Comparison of ENCODE assay signal across 15 mouse cellular contexts in the genomic region with DNA sequence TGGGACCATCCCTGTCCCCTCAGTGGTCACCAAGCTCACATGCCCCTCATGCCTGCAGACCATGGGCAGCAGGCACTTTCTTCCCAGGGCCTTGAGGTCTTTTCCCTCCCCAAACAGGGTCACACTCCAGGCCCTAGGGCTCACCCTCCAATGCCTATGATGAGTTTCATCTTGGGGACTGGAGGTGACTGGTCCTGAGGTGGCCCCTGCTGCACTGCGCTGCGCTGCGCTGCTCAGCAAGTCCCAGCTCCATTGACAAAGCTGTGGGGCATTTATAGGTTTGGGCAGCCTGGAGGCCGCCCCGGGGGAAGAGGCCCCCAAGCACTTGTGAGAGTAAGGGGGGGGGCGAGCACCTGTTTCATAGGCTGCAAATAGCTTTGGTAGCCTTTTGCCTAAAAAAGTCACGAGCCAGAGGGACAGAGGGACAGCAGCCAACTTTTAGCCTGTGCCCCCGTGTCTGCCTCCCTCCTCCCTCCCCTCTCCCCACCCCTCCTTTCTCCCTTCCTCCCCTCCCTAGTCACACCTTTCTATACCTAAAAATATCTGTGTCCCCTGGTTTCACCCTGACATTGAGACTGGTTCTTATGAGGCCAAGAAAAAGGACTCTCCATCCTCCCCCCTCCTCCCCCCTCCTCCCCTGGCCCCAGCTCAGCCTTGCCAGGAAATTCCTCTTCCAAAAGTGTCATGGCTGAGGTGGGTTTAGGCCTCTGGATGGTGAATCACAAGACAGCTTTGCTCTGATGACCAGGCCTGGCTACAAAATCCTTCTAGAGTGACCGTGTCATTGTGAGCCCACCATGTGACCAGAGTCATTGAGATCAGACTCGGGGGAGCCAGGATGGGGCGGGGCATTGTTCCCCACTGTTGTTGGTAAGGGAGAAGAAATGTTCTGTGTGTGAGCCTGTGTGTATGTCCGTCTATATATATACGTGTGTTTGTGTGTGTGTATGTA. TPM values are rescaled to one million over a fixed set of nuclear protein-coding genes. Genes with fewer than 3 reads are reported as not detected.
DNase-seq lines count a peak whose midpoint lies in the region; ATAC-seq and TF ChIP-seq lines count a peak whose summit lies in the region.
"Had no signal": no experiment of that assay in that cellular context is flagged by ENCODE, and none has a peak within 500 bp of the region (broad histone marks: within the 10 kb centered on the region; RNA-seq: fewer than 3 reads in every experiment).

A gene (minus strand): TSS at position 245 of the 952 bp plus-strand sequence.

- H3K4me2 ChIP-seq in intestine, embryonic 15.5 days (replicated peaks): no peak within 1 kb of the TSS
- H3K4me2 ChIP-seq in intestine, postnatal 0 days (replicated peaks; ENCODE audit: low read depth): no peak within 1 kb of the TSS
- peak within 1 kb of the TSS; percentile 55 for H3K4me2 ChIP-seq in heart, embryonic 16.5 days (ENCODE audit: low read depth, low read length)
- H3K4me2 ChIP-seq: lung, embryonic 15.5 days; midbrain, embryonic 11.5 days had no signal

- no peaks in the 10 kb centered on the region for H3K36me3 ChIP-seq in intestine, embryonic 15.5 days
- H3K36me3 ChIP-seq in intestine, postnatal 0 days (ENCODE audit: control insufficient read depth, insufficient read depth): no peaks in the 10 kb centered on the region
- no peaks in the 10 kb centered on the region for H3K36me3 ChIP-seq in heart, embryonic 16.5 days (ENCODE audit: control insufficient read depth, insufficient read depth)
- no peaks in the 10 kb centered on the region for H3K36me3 ChIP-seq in thymus, adult 2 months (ENCODE audit: control insufficient read depth, insufficient read depth, low read length)
- H3K36me3 ChIP-seq: lung, embryonic 15.5 days had no signal

- ATAC-seq in intestine, embryonic 15.5 days: no peak
- no peak for ATAC-seq in intestine, postnatal 0 days
- peak; percentile 63 for ATAC-seq in heart, embryonic 16.5 days (replicated peaks; ENCODE audit: extremely low read depth, insufficient read depth, low FRiP score)
- ATAC-seq: Patski had no signal

- whole genome bisulfite sequencing in intestine, embryonic 15.5 days: 59% methylated on average over 13 of the region's 13 CpGs
- 62% methylated on average over 13 of the region's 13 CpGs for WGBS in intestine, postnatal 0 days
- WGBS in heart, embryonic 16.5 days: 33% methylated on average over 13 of the region's 13 CpGs
- 84% methylated on average over 13 of the region's 13 CpGs for WGBS in thymus, adult 2 months

- peak; percentile 49 for DNase-seq in Muller cell, postnatal 12 days (ENCODE audit: inconsistent ontology term)
- DNase-seq in gastrocnemius, postnatal 14 days: peak; percentile 71
- no peak for DNase-seq in thymus, adult 2 months
- no peak for DNase-seq in ovary, adult 18-20 months (ENCODE audit: low spot score)
- DNase-seq in left cerebral cortex, adult 18-20 months (ENCODE audit: low spot score in 2 of 2): no peak
- DNase-seq: kidney, adult 18-20 months; kidney, postnatal 25 days; right cerebral cortex, postnatal 4 days; thymus, postnatal 14 days had no signal

- no peak for TF ChIP-seq CTCF in intestine, postnatal 0 days (IDR thresholded peaks at IDR 0.05; ENCODE audit: low read depth)
- no peak for TF ChIP-seq CTCF in thymus, adult 2 months (IDR thresholded peaks at IDR 0.05; ENCODE audit: borderline replicate concordance, control insufficient read depth, extremely low read depth, insufficient read depth, low read length, poor library complexity)

- no peaks in the 10 kb centered on the region for H3K4me1 ChIP-seq in intestine, embryonic 15.5 days (replicated peaks)
- H3K4me1 ChIP-seq in intestine, postnatal 0 days (replicated peaks; ENCODE audit: control insufficient read depth, insufficient read depth, low read length): 0 out of 2 replicates have a peak, but pooled peaks cover 2% of the 10 kb centered on the region
- peaks cover 42% of the 10 kb centered on the region for H3K4me1 ChIP-seq in heart, embryonic 16.5 days (ENCODE audit: control insufficient read depth, insufficient read depth, low read length)
- H3K4me1 ChIP-seq in thymus, adult 2 months (replicated peaks; ENCODE audit: control insufficient read depth, insufficient read depth, low read length): no peaks in the 10 kb centered on the region
- H3K4me1 ChIP-seq: lung, embryonic 15.5 days had no signal

- H3K27ac ChIP-seq in intestine, embryonic 15.5 days: no peak within 1 kb of the TSS
- H3K27ac ChIP-seq in intestine, postnatal 0 days (ENCODE audit: low read depth, low read length): no peak within 1 kb of the TSS
- H3K27ac ChIP-seq in heart, embryonic 16.5 days (ENCODE audit: low read length): peak within 1 kb of the TSS; percentile 96
- H3K27ac ChIP-seq in thymus, adult 2 months (ENCODE audit: control insufficient read depth, insufficient read depth, low read length): no peak within 1 kb of the TSS
- H3K27ac ChIP-seq: lung, embryonic 15.5 days had no signal

- intact Hi-C loops in gastrocnemius, postnatal 14 days (cut with DNase I; ENCODE audit: low total_unique reads): no loop called here

- H3K9ac ChIP-seq in intestine, embryonic 15.5 days: 0 out of 2 replicates have a peak within 1 kb of the TSS, but pooled peaks have one; percentile 5
- no peak within 1 kb of the TSS for H3K9ac ChIP-seq in intestine, postnatal 0 days (ENCODE audit: low read depth, low read length)
- peak within 1 kb of the TSS; percentile 75 for H3K9ac ChIP-seq in heart, embryonic 16.5 days (ENCODE audit: low read length)
- H3K9ac ChIP-seq: lung, embryonic 15.5 days had no signal

- H3K4me3 ChIP-seq in intestine, embryonic 15.5 days (replicated peaks): no peak within 1 kb of the TSS
- H3K4me3 ChIP-seq in intestine, postnatal 0 days (ENCODE audit: low read depth, low read length): no peak within 1 kb of the TSS
- peak within 1 kb of the TSS; percentile 17 for H3K4me3 ChIP-seq in heart, embryonic 16.5 days (ENCODE audit: low read length)
- no peak within 1 kb of the TSS for H3K4me3 ChIP-seq in thymus, adult 2 months (ENCODE audit: control insufficient read depth, insufficient read depth, low read length)
- H3K4me3 ChIP-seq: lung, embryonic 15.5 days had no signal

- no peaks in the 10 kb centered on the region for H3K9me3 ChIP-seq in intestine, embryonic 15.5 days
- H3K9me3 ChIP-seq in intestine, postnatal 0 days (ENCODE audit: control insufficient read depth): no peaks in the 10 kb centered on the region
- H3K9me3 ChIP-seq in heart, embryonic 16.5 days (replicated peaks; ENCODE audit: control insufficient read depth, low read length): no peaks in the 10 kb centered on the region
- H3K9me3 ChIP-seq: lung, embryonic 15.5 days had no signal

- no peaks in the 10 kb centered on the region; the same call in 1 of the 2 replicates for H3K27me3 ChIP-seq in intestine, embryonic 15.5 days (replicated peaks)
- no peaks in the 10 kb centered on the region for H3K27me3 ChIP-seq in intestine, postnatal 0 days (replicated peaks; ENCODE audit: control insufficient read depth, insufficient read depth, low read length)
- H3K27me3 ChIP-seq in heart, embryonic 16.5 days (ENCODE audit: control insufficient read depth, insufficient read depth, low read length): no peaks in the 10 kb centered on the region
- H3K27me3 ChIP-seq in thymus, adult 2 months (ENCODE audit: control insufficient read depth, insufficient read depth, low read length): no peaks in the 10 kb centered on the region
- H3K27me3 ChIP-seq: Patski had no signal

- no peak for TF ChIP-seq POLR2A in thymus, adult 2 months (IDR thresholded peaks at IDR 0.05; ENCODE audit: control insufficient read depth, extremely low read depth, insufficient read depth, low read length, poor library complexity)

RNA-seq across cellular contexts. Expression of the gene that starts here (rescaled TPM):
- 0.14 TPM in 1 of 2 replicates, not detected in the other for polyA plus RNA-seq in intestine, embryonic 15.5 days (2015; fragmentation: Nextera tagmentation; extraction: Ambion mirVana)
- 0.08 and 0.10 TPM in 2 replicates for polyA plus RNA-seq in intestine, postnatal 0 days (2015; fragmentation: Nextera tagmentation; extraction: Ambion mirVana)
- total RNA-seq in gastrocnemius, postnatal 14 days (2021): 1 to 10 TPM; 1.8 to 5.5 TPM
- polyA plus RNA-seq in heart, embryonic 16.5 days (2015; fragmentation: Nextera tagmentation; extraction: Ambion mirVana): 11.9 and 14.6 TPM in 2 replicates
- 0.12 TPM in 1 of 2 replicates, not detected in the other for polyA plus RNA-seq in thymus, adult 2 months (2012; rRNA removed)
- total RNA-seq in left cerebral cortex, adult 18-20 months (2021): not detected
- polyA plus RNA-seq: midbrain, embryonic 11.5 days had no signal

Comparison
In these comparisons a context has a peak if more than half of its experiments do, and no peak if none do; other contexts are left out.
1. RNA of the gene that starts here (polyA plus RNA-seq): 11.9 to 14.6 TPM in heart, embryonic 16.5 days; 0.12 TPM in thymus, adult 2 months, 0.08 to 0.10 TPM in intestine, postnatal 0 days and 0.14 TPM in intestine, embryonic 15.5 days; every median in the first group is over 10 times any median in the second.
2. DNase-seq: peak in Muller cell, postnatal 12 days (single experiment) and gastrocnemius, postnatal 14 days (single experiment); none in thymus, adult 2 months (single experiment), ovary, adult 18-20 months (single experiment) and left cerebral cortex, adult 18-20 months (0 of 2).